21 mouse cellular contexts compared by ENCODE assay signal in the genomic region with DNA sequence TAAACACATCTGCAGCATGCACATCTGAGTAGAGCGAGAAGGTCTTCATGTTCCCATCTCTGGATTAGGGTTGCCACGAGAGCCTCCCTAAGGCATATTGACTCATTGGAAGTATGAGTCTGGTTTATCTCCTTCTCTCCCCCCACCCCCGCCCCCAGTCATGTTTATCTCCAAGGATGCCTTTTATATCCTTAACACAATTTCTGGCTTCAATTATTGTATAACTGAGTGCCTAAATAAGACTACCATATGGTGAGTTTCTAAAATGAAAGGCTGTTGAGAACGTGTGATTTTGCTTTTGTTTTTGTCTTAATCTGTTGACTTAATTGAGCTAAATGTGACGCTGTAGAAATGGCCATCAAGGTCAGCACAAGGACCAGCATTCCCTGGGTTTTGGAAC.
"Had no signal": no experiment of that assay in that cellular context is flagged by ENCODE, and none has a peak within 500 bp of the region (broad histone marks: within the 10 kb centered on the region; RNA-seq: fewer than 3 reads in every experiment).

No protein-coding gene starts in this region.

- H3K4me1 ChIP-seq: limb, embryonic 12.5 days; limb, embryonic 15.5 days; lung, embryonic 15.5 days; midbrain, embryonic 10.5 days; midbrain, embryonic 13.5 days had no signal

- H3K36me3 ChIP-seq: limb, embryonic 12.5 days; limb, embryonic 15.5 days; lung, embryonic 15.5 days; midbrain, embryonic 13.5 days had no signal

- H3K27me3 ChIP-seq: limb, embryonic 12.5 days; limb, embryonic 15.5 days; liver, embryonic 15.5 days; lung, embryonic 15.5 days; megakaryocyte, embryonic 14.5 days; midbrain, embryonic 13.5 days had no signal

- H3K4me3 ChIP-seq: layer of hippocampus, adult 2 months; limb, embryonic 12.5 days; limb, embryonic 15.5 days; liver, embryonic 15.5 days; lung, embryonic 15.5 days; megakaryocyte, embryonic 14.5 days; midbrain, embryonic 10.5 days; midbrain, embryonic 13.5 days had no signal

- H3K4me2 ChIP-seq: limb, embryonic 12.5 days; limb, embryonic 15.5 days; liver, embryonic 11.5 days; liver, embryonic 15.5 days; lung, embryonic 15.5 days; midbrain, embryonic 13.5 days had no signal

- H3K27ac ChIP-seq: kidney, postnatal 0 days; layer of hippocampus, adult 2 months; limb, embryonic 12.5 days; limb, embryonic 15.5 days; liver, embryonic 15.5 days; lung, embryonic 15.5 days; midbrain, embryonic 10.5 days; midbrain, embryonic 13.5 days had no signal

- DNase-seq: kidney, postnatal 25 days; layer of hippocampus, adult 9-11 months; left cerebral cortex, postnatal 4 days; lung, adult 18-20 months; lung, postnatal 10 days; lung, postnatal 36 days; spleen, adult 18-20 months; thymus, adult 2 months; thymus, postnatal 14 days; thymus, postnatal 4 days had no signal

- H3K9ac ChIP-seq: limb, embryonic 12.5 days; limb, embryonic 15.5 days; liver, embryonic 15.5 days; lung, embryonic 15.5 days; midbrain, embryonic 13.5 days had no signal

- ATAC-seq: midbrain, embryonic 13.5 days; midbrain, embryonic 16.5 days had no signal

- H3K9me3 ChIP-seq: limb, embryonic 12.5 days; limb, embryonic 15.5 days; liver, embryonic 15.5 days; lung, embryonic 15.5 days; midbrain, embryonic 10.5 days; midbrain, embryonic 13.5 days had no signal
